Mouse (Mus musculus): ENCODE measurements around the gene Clptm1. TPM values are rescaled to one million over a fixed set of nuclear protein-coding genes. Genes with fewer than 3 reads are reported as not detected.

The Clptm1 gene
- polyA plus RNA-seq, 1 experiment from 2014 or later: 92.6 TPM

DNA sequence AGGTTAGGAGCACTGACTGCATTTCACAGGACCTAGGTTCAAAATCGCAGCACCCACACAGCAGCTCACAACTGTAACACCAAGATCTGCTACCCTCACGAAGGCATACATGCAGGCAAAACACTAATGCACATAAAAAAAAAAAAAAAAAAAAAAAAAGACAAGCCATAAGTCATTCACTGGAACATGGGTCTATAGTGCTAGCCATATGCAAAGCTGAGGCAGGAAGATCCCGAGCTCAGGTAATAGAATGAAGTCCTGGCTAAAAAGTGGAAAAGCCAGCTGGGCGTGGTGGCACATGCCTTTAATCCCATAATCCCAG, 35.0 kb upstream of the Clptm1 start:
- Histone ChIP-seq H3K36me3 (peaks cover 47% of the 10 kb centered on the region), H3K9ac (replicated peaks) (no peak overlapping the region), H3K27ac (no peak overlapping the region), H3K9me3 (no peaks in the 10 kb centered on the region), H3K27me3 (peaks cover 10% of the 10 kb centered on the region), H3K4me3 (replicated peaks) (no peak overlapping the region), H3K4me2 (no peak overlapping the region), H3K4me1 (replicated peaks) (peaks cover 25% of the 10 kb centered on the region)
- no peak for ATAC-seq (ENCODE audit: insufficient number of reproducible peaks, insufficient read depth, low FRiP score, low TSS enrichment, low read depth)
- WGBS: 83% methylated on average over 4 of the region's 4 CpGs

DNA sequence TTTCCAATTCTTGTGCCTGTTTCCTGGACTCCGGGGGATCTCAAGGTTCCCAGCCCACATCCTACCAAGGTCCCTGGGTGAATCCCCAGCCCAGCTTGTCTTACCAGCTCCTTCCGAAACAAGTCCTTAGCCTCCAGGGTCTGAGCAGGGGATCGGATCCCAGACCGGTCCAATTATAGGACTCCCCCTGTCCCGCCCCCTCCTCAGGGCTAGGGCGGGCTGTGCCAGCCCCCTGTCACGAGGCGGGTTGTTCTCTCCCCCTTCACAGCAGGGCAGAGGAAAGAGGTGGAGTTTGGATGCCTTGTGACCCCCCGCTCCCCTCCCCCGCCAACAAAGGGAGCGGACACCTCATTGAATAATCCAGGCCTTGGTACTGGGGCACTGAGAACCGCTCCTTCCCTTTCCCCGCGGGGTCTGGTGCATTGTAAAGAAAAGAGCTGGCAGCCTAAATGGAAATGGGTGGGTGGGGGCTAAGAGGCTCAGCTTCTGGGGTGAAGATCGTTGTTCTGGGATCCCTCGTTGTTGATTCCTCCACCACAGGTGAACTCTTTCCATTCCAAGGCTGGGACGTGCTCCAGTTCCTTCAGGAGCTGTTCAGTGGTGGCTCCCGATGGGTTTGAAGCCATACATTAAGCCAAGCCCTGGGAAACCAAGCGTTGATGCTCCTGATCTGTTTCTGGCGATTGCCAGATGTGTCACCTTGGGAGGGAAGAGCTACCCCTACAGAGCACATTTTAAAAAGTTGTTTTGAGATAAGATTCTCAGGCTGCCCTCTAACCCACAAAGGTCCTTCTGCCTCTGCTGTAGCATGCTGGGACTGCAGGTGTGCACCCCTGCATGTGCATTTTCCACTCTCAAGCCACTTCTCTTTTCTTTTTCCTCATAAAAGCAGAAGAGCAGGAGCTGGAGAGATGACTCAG, 34.3 kb upstream of the Clptm1 start, which contains the start of gene Apoe:
Gene Apoe (minus strand): TSS at position 282 of the 920 bp plus-strand sequence.
- H3K4me1 ChIP-seq (replicated peaks): peaks cover 25% of the 10 kb centered on the region
- 0 out of 2 replicates have a peak within 1 kb of the TSS, but pooled peaks have one; percentile 23 for H3K27ac ChIP-seq
- peaks cover 10% of the 10 kb centered on the region for H3K27me3 ChIP-seq
- H3K36me3 ChIP-seq: peaks cover 41% of the 10 kb centered on the region
- H3K9me3 ChIP-seq: no peaks in the 10 kb centered on the region
- WGBS: under 1% methylated on average over 20 of the region's 20 CpGs
- H3K4me2 ChIP-seq: peak within 1 kb of the TSS; percentile 67
- peak within 1 kb of the TSS; percentile 31 for H3K9ac ChIP-seq (replicated peaks)
- 0 out of 2 replicates have a peak, but pooled peaks have one; percentile 13 for ATAC-seq (ENCODE audit: insufficient number of reproducible peaks, insufficient read depth, low FRiP score, low TSS enrichment, low read depth)
- H3K4me3 ChIP-seq (replicated peaks): peak within 1 kb of the TSS; percentile 40

GRCm38 (mm10) chr7:19697949-19698906, 33.4 kb upstream of the Clptm1 start:
- peaks cover 10% of the 10 kb centered on the region for H3K27me3 ChIP-seq
- H3K9ac ChIP-seq (replicated peaks): peak overlapping the region; percentile 31
- H3K9me3 ChIP-seq: no peaks in the 10 kb centered on the region
- H3K4me2 ChIP-seq: peak overlapping the region; percentile 67
- peaks cover 32% of the 10 kb centered on the region for H3K36me3 ChIP-seq
- H3K27ac ChIP-seq: 0 out of 2 replicates have a peak overlapping the region, but pooled peaks have one; percentile 23
- H3K4me3 ChIP-seq (replicated peaks): peak overlapping the region; percentile 40
- H3K4me1 ChIP-seq (replicated peaks): peaks cover 29% of the 10 kb centered on the region
- 2% methylated on average over 28 of the region's 28 CpGs for WGBS
- no peak; the same call in 1 of the 2 replicates for ATAC-seq (ENCODE audit: insufficient number of reproducible peaks, insufficient read depth, low FRiP score, low TSS enrichment, low read depth)

DNA sequence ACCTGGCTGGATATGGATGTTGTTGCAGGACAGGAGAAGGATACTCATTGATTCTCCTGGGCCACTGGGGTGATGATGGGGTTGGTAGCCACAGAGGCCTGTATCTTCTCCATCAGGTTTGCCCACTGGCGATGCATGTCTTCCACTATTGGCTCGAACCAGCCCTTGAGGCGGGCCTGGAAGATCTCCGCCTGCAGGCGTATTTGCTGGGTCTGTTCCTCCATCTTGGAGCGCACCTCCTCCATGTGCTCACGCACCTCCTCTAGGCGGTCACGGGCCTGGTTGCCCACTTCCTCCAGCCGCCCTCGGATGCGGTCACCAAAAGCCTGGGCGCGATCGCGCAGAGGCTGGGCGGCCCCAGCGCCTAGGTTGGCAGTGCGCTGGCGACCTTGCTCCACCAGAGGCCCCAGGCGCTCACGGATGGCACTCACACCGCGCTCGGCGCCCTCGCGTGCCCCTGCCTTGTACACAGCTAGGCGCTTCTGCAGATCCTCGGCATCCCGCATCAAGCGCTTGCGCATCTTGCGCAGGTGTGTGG, 31.6 kb upstream of the Clptm1 start:
- no peak overlapping the region for H3K27ac ChIP-seq
- H3K27me3 ChIP-seq: peaks cover 10% of the 10 kb centered on the region
- H3K36me3 ChIP-seq: peaks cover 14% of the 10 kb centered on the region
- peaks cover 31% of the 10 kb centered on the region for H3K4me1 ChIP-seq (replicated peaks)
- no peaks in the 10 kb centered on the region for H3K9me3 ChIP-seq
- WGBS: 92% methylated on average over 34 of the region's 34 CpGs
- ATAC-seq (ENCODE audit: insufficient number of reproducible peaks, insufficient read depth, low FRiP score, low TSS enrichment, low read depth): no peak
- H3K4me2 ChIP-seq: no peak overlapping the region
- H3K9ac ChIP-seq (replicated peaks): no peak overlapping the region
- no peak overlapping the region for H3K4me3 ChIP-seq (replicated peaks)

GRCm38 (mm10) chr7:19695881-19696280, 31.0 kb upstream of the Clptm1 start:
- ATAC-seq (ENCODE audit: insufficient number of reproducible peaks, insufficient read depth, low FRiP score, low TSS enrichment, low read depth): no peak
- Histone ChIP-seq H3K9ac (replicated peaks) (no peak overlapping the region), H3K27ac (no peak overlapping the region), H3K36me3 (peaks cover 12% of the 10 kb centered on the region), H3K4me2 (no peak overlapping the region), H3K9me3 (no peaks in the 10 kb centered on the region), H3K4me3 (replicated peaks) (no peak overlapping the region), H3K4me1 (replicated peaks) (peaks cover 30% of the 10 kb centered on the region), H3K27me3 (peaks cover 10% of the 10 kb centered on the region)
- whole genome bisulfite sequencing: 89% methylated on average over 6 of the region's 6 CpGs

DNA sequence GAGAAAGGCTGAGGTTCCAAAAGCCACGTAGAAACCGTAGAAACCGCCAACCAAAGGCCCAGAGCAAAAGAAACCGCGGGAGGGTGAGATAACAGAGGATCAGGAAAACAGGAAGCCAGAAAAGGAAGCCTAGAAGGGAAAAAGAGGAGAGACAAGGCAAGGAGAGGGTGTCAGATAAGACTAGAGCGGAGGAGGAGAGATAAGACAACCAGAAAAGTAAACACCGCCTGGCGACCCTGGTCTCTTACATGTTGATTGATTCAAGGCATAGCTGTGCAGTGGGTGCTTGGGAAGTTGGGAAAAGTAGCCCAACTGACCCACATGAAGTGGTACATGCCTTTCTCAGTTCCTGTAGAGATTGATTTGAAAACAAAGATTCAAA, 30.4 kb upstream of the Clptm1 start:
- H3K4me2 ChIP-seq: no peak overlapping the region
- peaks cover 12% of the 10 kb centered on the region for H3K36me3 ChIP-seq
- 62% methylated on average over 8 of the region's 8 CpGs for WGBS
- peaks cover 25% of the 10 kb centered on the region for H3K4me1 ChIP-seq (replicated peaks)
- no peak overlapping the region for H3K4me3 ChIP-seq (replicated peaks)
- ATAC-seq (ENCODE audit: insufficient number of reproducible peaks, insufficient read depth, low FRiP score, low TSS enrichment, low read depth): no peak
- H3K9me3 ChIP-seq: no peaks in the 10 kb centered on the region
- H3K27me3 ChIP-seq: peaks cover 10% of the 10 kb centered on the region
- no peak overlapping the region for H3K27ac ChIP-seq
- H3K9ac ChIP-seq (replicated peaks): no peak overlapping the region

DNA sequence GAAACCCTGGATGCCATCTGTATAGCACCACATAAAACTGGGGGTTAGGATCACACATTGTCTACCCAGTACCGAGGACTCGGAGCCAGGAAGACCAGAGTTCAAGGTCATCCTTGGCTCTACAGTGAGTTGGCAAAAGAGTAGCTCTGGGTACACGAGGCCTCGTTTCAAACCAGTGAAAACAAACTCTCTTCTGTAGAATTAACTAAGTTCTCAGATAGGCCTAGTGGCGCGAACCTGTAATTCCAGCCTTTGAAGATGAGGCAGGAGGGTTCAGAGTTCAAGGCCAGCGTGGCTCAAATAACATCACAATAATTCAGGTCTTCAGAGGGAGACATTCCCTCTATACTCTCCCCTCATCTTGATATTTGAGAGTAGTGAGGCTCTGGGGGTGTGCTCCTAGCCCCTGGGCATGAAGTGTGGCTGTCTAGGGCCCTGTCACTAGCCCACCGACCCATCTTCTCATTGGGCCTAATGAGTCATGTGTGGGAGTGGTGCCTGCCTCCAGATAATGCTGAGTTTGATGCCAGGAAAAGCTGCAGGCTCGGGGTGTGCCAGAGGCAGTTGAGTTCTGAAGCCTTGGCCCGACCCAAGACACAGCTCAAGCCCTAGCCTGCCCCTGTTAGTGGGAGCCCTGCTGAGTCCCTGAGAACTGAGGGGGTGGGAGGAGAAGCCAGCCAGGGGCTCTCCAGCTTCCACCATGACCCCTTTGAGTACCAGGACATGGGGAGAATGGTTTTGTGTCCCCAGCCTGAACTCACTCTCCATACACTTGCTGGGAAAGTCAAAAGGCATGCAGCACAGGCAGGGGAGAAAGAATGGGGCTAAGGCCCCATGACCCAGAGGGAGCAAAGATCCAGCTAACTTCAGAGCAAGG, 29.7 kb upstream of the Clptm1 start:
- ATAC-seq (ENCODE audit: insufficient number of reproducible peaks, insufficient read depth, low FRiP score, low TSS enrichment, low read depth): no peak
- WGBS: 84% methylated on average over 10 of the region's 10 CpGs
- peaks cover 25% of the 10 kb centered on the region for H3K4me1 ChIP-seq (replicated peaks)

GRCm38 (mm10) chr7:19693421-19693820, 28.6 kb upstream of the Clptm1 start:
- Histone ChIP-seq H3K36me3 (peaks cover 12% of the 10 kb centered on the region), H3K4me3 (replicated peaks) (no peak overlapping the region), H3K9ac (replicated peaks) (no peak overlapping the region), H3K4me1 (replicated peaks) (peaks cover 14% of the 10 kb centered on the region), H3K9me3 (no peaks in the 10 kb centered on the region), H3K4me2 (no peak overlapping the region), H3K27me3 (peaks cover 10% of the 10 kb centered on the region), H3K27ac (no peak overlapping the region)
- 25% methylated on average over 10 of the region's 10 CpGs for WGBS
- ATAC-seq (ENCODE audit: insufficient number of reproducible peaks, insufficient read depth, low FRiP score, low TSS enrichment, low read depth): no peak

More for the DNA sequence above, 29.7 kb upstream of the Clptm1 start:
- Histone ChIP-seq H3K27ac (no peak overlapping the region), H3K27me3 (peaks cover 10% of the 10 kb centered on the region), H3K9me3 (no peaks in the 10 kb centered on the region), H3K4me3 (replicated peaks) (no peak overlapping the region), H3K9ac (replicated peaks) (no peak overlapping the region), H3K36me3 (peaks cover 12% of the 10 kb centered on the region), H3K4me2 (no peak overlapping the region)

DNA sequence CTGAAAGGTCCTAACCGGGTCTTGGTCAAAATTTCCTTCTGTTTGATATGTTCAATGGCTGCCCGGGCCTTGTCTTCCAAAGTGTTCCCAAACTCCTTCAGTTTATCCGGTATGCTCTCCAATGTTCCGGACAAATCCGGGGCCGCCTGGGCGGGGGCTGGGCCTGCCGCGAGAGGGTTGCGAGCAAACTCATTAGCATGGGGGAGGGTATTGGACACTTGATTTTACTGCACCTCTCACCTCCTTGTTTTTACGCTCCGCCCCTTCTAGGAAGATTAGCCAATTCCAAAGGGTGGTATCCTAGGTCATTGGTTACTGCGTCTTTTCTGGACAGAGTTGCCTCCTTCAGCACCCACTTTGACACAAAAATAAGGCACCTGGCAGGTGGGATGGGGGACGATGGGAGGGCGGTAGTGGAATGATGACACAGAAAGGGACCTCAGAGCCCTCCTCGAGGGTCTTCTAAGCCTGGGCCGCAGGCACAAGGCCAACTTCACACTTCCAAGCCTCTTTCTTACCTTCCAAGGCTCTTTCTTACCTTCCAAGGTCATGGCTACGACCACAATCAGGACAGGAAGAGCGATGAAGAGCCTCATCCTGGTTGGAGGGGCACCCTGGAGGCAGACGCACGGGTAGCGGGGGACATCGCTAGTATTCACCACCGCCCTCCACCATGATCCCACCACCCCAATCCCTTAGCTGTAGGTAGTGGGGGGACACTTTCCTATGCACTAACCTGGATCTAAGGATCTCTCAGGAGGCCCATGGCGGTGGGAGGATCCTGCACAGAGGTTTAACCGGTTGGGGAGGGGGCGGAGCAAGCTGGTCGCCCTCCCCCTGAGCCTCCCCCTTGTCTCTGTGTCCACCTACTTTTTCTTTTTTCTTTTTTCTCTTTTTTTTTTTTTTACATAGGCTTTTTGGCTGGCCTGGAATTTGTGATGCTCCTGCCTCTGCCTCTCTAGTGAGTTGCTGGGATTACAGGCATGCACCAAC, 27.3 kb upstream of the Clptm1 start, which contains the start of gene Apoc1:
Gene Apoc1 (minus strand): TSS at position 788 of the 993 bp plus-strand sequence.
- peaks cover under 1% of the 10 kb centered on the region; the same call in 1 of the 2 replicates for H3K27me3 ChIP-seq
- no peak within 1 kb of the TSS for H3K27ac ChIP-seq
- 42% methylated on average over 28 of the region's 28 CpGs for WGBS
- peaks cover 6% of the 10 kb centered on the region for H3K4me1 ChIP-seq (replicated peaks)
- ATAC-seq (ENCODE audit: insufficient number of reproducible peaks, insufficient read depth, low FRiP score, low TSS enrichment, low read depth): no peak
- H3K4me3 ChIP-seq (replicated peaks): no peak within 1 kb of the TSS
- H3K9ac ChIP-seq (replicated peaks): no peak within 1 kb of the TSS
- H3K36me3 ChIP-seq: peaks cover 12% of the 10 kb centered on the region
- peak within 1 kb of the TSS; percentile 3; the same call in 1 of the 2 replicates for H3K4me2 ChIP-seq
- no peaks in the 10 kb centered on the region for H3K9me3 ChIP-seq

All from limb, embryonic 12.5 days (tissue).